Mouse (Mus musculus) heart, postnatal 0 days (tissue): ENCODE data around the gene Slc43a2.

Experiments
- CTCF ChIP-seq: IDR thresholded peaks from 2 replicates; pipeline ENCODE4 v1.5.1; 2016; ENCODE audit warnings: antibody characterized with exemption, control low read depth, low read depth
- EP300 ChIP-seq: IDR thresholded peaks from 2 replicates; pipeline ENCODE4 v1.6.1; 2016; ENCODE audit warnings: antibody characterized with exemption, low read depth

GRCm38 (mm10) chr11:75512301-75513018 is 19.0 kb upstream of the Slc43a2 start:
- TF ChIP-seq CTCF (no peak), EP300 (no peak)
